Mouse (Mus musculus) midbrain, embryonic 11.5 days (tissue): ENCODE data around the gene Zfp354c. TPM values are rescaled to one million over a fixed set of nuclear protein-coding genes. Genes with fewer than 3 reads are reported as not detected.

Experiments
- ATAC-seq: fragments of 200-750 bp; cut with Nextera tagmentation; 2 replicates; pipeline ENCODE4 v1.8.0; 2017; ENCODE audit warnings: moderate TSS enrichment, moderate library complexity; ENCODE audit not compliant: low FRiP score
- DNase-seq: peaks from one replicate; pipeline ENCODE4 v3.0.0; 2015; ENCODE audit warnings: low spot score; ENCODE audit errors: missing footprints
- H3K27ac ChIP-seq: fragments of 300-500 bp; sonication (generic); 2 replicates; pipeline ENCODE4 v1.5.1; 2014; ENCODE audit warnings: low read depth, low read length
- H3K27me3 ChIP-seq: fragments of 300-500 bp; sonication (generic); 2 replicates; pipeline ENCODE4 v1.6.1; 2014; ENCODE audit warnings: mild to moderate bottlenecking, low read length, moderate library complexity, mixed read lengths; ENCODE audit not compliant: control insufficient read depth, insufficient read depth
- H3K36me3 ChIP-seq: fragments of 300-500 bp; sonication (generic); 2 replicates; pipeline ENCODE4 v1.6.1; 2014; ENCODE audit warnings: mild to moderate bottlenecking, low read length, moderate library complexity, mixed read lengths; ENCODE audit not compliant: control insufficient read depth, insufficient read depth
- H3K4me1 ChIP-seq: fragments of 300-500 bp; sonication (generic); 2 replicates; pipeline ENCODE4 v1.6.1; 2014; ENCODE audit warnings: low read length; ENCODE audit not compliant: control insufficient read depth, insufficient read depth
- H3K4me2 ChIP-seq: fragments of 300-500 bp; sonication (generic); 2 replicates; pipeline ENCODE4 v1.6.1; 2014; ENCODE audit warnings: mild to moderate bottlenecking, moderate library complexity
- H3K4me3 ChIP-seq: fragments of 300-500 bp; sonication (generic); 2 replicates; pipeline ENCODE4 v1.5.1; 2014; ENCODE audit warnings: low read depth, low read length
- H3K9ac ChIP-seq: fragments of 300-500 bp; sonication (generic); 2 replicates; pipeline ENCODE4 v1.6.1; 2014; ENCODE audit warnings: low read length
- H3K9me3 ChIP-seq: fragments of 300-500 bp; sonication (generic); 2 replicates; pipeline ENCODE4 v1.6.1; 2016; ENCODE audit warnings: low read length; ENCODE audit not compliant: control insufficient read depth
- WGBS: fragments of 180-500 bp; shearing (Covaris S2); extraction: QIAGEN DNeasy Blood & Tissue Kit; methylation state at CpG from one replicate; pipeline ENCODE4 v1.1.7; 2014; 5-methylcytosine and 5-hydroxymethylcytosine counted together
- polyA plus RNA-seq: library from polyadenylated mRNA; unstranded; fragments of >200 nt; fragmentation: Nextera tagmentation; extraction: Ambion mirVana; gene quantifications from 2 replicates; pipeline ENCODE4 v1.2.1, GENCODE M21; 2014

Gene Zfp354c
- 46.7 and 48.5 TPM in 2 replicates for polyA plus RNA-seq

- Histone ChIP-seq H3K27ac (no peak within 1 kb of the TSS), H3K36me3 (peaks cover 27% of the 10 kb centered on the region), H3K4me2 (peak within 1 kb of the TSS; percentile 82), H3K27me3 (no peaks in the 10 kb centered on the region), H3K9ac (peak within 1 kb of the TSS; percentile 86), H3K9me3 (no peaks in the 10 kb centered on the region), H3K4me1 (peaks cover 6% of the 10 kb centered on the region), H3K4me3 (peak within 1 kb of the TSS; percentile 62)
- ATAC-seq, result peak; percentile 98
- peak; percentile 98 for DNase-seq
- WGBS, result 2% methylated on average over 45 of the region's 45 CpGs
Measured at GRCm38 (mm10) chr11:50827010-50827953, at the start of gene Zfp354c. Gene Zfp354c, minus strand, starts transcription at chr11:50827724.

GRCm38 (mm10) chr11:50850989-50851601 lies 23.6 kb upstream of the Zfp354c start:
- DNase-seq (peak; percentile 92), ATAC-seq (peak; percentile 42; the same call in 1 of the 2 replicates)
- Histone ChIP-seq H3K4me2 (peak overlapping the region; percentile 73), H3K4me1 (peaks cover 5% of the 10 kb centered on the region), H3K4me3 (peak overlapping the region; percentile 40), H3K27ac (no peak overlapping the region), H3K9ac (peak overlapping the region; percentile 43), H3K9me3 (no peaks in the 10 kb centered on the region), H3K27me3 (peaks cover 46% of the 10 kb centered on the region), H3K36me3 (no peaks in the 10 kb centered on the region)
- WGBS, result under 1% methylated on average over 68 of the region's 72 CpGs

GRCm38 (mm10) chr11:50850177-50850735 lies 22.7 kb upstream of the Zfp354c start, which contains the start of gene Grm6:
Gene Grm6, plus strand, starts transcription at chr11:50850685.
- H3K36me3 ChIP-seq, result no peaks in the 10 kb centered on the region
- no peak for ATAC-seq
- peaks cover 5% of the 10 kb centered on the region for H3K4me1 ChIP-seq
- peak within 1 kb of the TSS; percentile 43 for H3K9ac ChIP-seq
- H3K27me3 ChIP-seq, result peaks cover 46% of the 10 kb centered on the region
- H3K9me3 ChIP-seq, result no peaks in the 10 kb centered on the region
- no peak within 1 kb of the TSS for H3K27ac ChIP-seq
- peak within 1 kb of the TSS; percentile 73 for H3K4me2 ChIP-seq
- DNase-seq, result peak; percentile 94
- H3K4me3 ChIP-seq, result peak within 1 kb of the TSS; percentile 40
- WGBS, result 3% methylated on average over 11 of the region's 11 CpGs

- H3K9me3 ChIP-seq, result no peaks in the 10 kb centered on the region
- H3K27me3 ChIP-seq, result peaks cover 46% of the 10 kb centered on the region
- no peak overlapping the region for H3K9ac ChIP-seq
- no peak overlapping the region for H3K27ac ChIP-seq
- peaks cover 5% of the 10 kb centered on the region for H3K4me1 ChIP-seq
- no peaks in the 10 kb centered on the region for H3K36me3 ChIP-seq
- DNase-seq, result no peak
- H3K4me3 ChIP-seq, result no peak overlapping the region
- no peak overlapping the region for H3K4me2 ChIP-seq
- 12% methylated on average over 10 of the region's 10 CpGs for WGBS
- no peak for ATAC-seq
Measured at GRCm38 (mm10) chr11:50849310-50849709, 21.8 kb upstream of the Zfp354c start.

- Histone ChIP-seq H3K9me3 (no peaks in the 10 kb centered on the region), H3K27me3 (peaks cover 46% of the 10 kb centered on the region), H3K9ac (no peak overlapping the region), H3K27ac (no peak overlapping the region), H3K4me3 (no peak overlapping the region), H3K4me1 (peaks cover 5% of the 10 kb centered on the region), H3K4me2 (no peak overlapping the region), H3K36me3 (no peaks in the 10 kb centered on the region)
- ATAC-seq (no peak), DNase-seq (no peak)
- WGBS, result 38% methylated on average over 3 of the region's 3 CpGs
Measured at GRCm38 (mm10) chr11:50848520-50849137, 21.1 kb upstream of the Zfp354c start.

GRCm38 (mm10) chr11:50847047-50847446 lies 19.5 kb upstream of the Zfp354c start:
- Histone ChIP-seq H3K4me2 (no peak overlapping the region), H3K4me1 (peaks cover 5% of the 10 kb centered on the region), H3K27ac (no peak overlapping the region), H3K27me3 (peaks cover 39% of the 10 kb centered on the region), H3K9ac (no peak overlapping the region), H3K36me3 (no peaks in the 10 kb centered on the region), H3K4me3 (no peak overlapping the region), H3K9me3 (no peaks in the 10 kb centered on the region)
- 76% methylated on average over 5 of the region's 5 CpGs for WGBS
- ATAC-seq, result no peak
- DNase-seq, result no peak

- WGBS, result 95% methylated on average over 3 of the region's 3 CpGs
- DNase-seq, result no peak
- Histone ChIP-seq H3K27me3 (peaks cover 28% of the 10 kb centered on the region), H3K4me3 (no peak overlapping the region), H3K27ac (no peak overlapping the region), H3K4me2 (no peak overlapping the region), H3K4me1 (peaks cover 5% of the 10 kb centered on the region), H3K36me3 (no peaks in the 10 kb centered on the region), H3K9me3 (no peaks in the 10 kb centered on the region), H3K9ac (no peak overlapping the region)
- no peak for ATAC-seq
Measured at GRCm38 (mm10) chr11:50845951-50846350, 18.4 kb upstream of the Zfp354c start.

- DNase-seq, result peak; percentile 100
- Histone ChIP-seq H3K27ac (no peak within 1 kb of the TSS), H3K4me3 (peak within 1 kb of the TSS; percentile 35), H3K27me3 (no peaks in the 10 kb centered on the region), H3K9me3 (no peaks in the 10 kb centered on the region), H3K4me1 (peaks cover 4% of the 10 kb centered on the region; the same call in 1 of the 2 replicates), H3K4me2 (peak within 1 kb of the TSS; percentile 57), H3K36me3 (no peaks in the 10 kb centered on the region), H3K9ac (peak within 1 kb of the TSS; percentile 74)
- ATAC-seq, result peak; percentile 96
- 27% methylated on average over 22 of the region's 22 CpGs for WGBS
Measured at GRCm38 (mm10) chr11:50841023-50841735, 13.7 kb upstream of the Zfp354c start, which contains the start of gene Zfp879. Gene Zfp879, minus strand, starts transcription at chr11:50841552.
